Mouse (Mus musculus): ENCODE measurements around the gene Pax3.

- TF ChIP-seq CTCF (IDR thresholded peaks at IDR 0.05; ENCODE audit: control insufficient read depth, insufficient read depth, insufficient replicate concordance, low read depth, low read length): no peak
- no peak for TF ChIP-seq POLR2A (IDR thresholded peaks at IDR 0.05; ENCODE audit: control insufficient read depth, low read depth, low read length)
These were observed 19.0 kb upstream of the Pax3 start for GRCm38 (mm10) chr1:78215749-78216508.

All from testis, adult 2 months (tissue).